Mouse (Mus musculus) intestine, postnatal 0 days (tissue): ENCODE measurements at regions not wholly inside any gene's neighbourhood (a gene's known extent, or its start where the extent isn't known, plus 50 kb on each side); places are given as distances from the start of the nearest gene placed in this dataset.

ENCODE experiments used
- ATAC-seq: fragments of 200-750 bp; cut with Nextera tagmentation; 2 replicates; pipeline ENCODE4 v1.8.0; 2017; ENCODE audit warnings: mild to moderate bottlenecking, moderate TSS enrichment, moderate library complexity
- H3K27ac ChIP-seq: fragments of 300-500 bp; sonication (generic); 2 replicates; pipeline ENCODE4 v1.5.1; 2014; ENCODE audit warnings: mild to moderate bottlenecking, low read depth, low read length, moderate library complexity
- H3K27me3 ChIP-seq: fragments of 300-500 bp; sonication (generic); replicated peaks from 2 replicates; pipeline ENCODE4 v1.6.1; 2014; ENCODE audit warnings: low read length, mixed read lengths; ENCODE audit not compliant: control insufficient read depth, insufficient read depth
- H3K36me3 ChIP-seq: fragments of 300-500 bp; sonication (generic); 2 replicates; pipeline ENCODE4 v1.6.1; 2014; ENCODE audit warnings: mild to moderate bottlenecking, moderate library complexity; ENCODE audit not compliant: control insufficient read depth, insufficient read depth
- H3K4me1 ChIP-seq: fragments of 300-500 bp; sonication (generic); replicated peaks from 2 replicates; pipeline ENCODE4 v1.6.1; 2014; ENCODE audit warnings: antibody characterized with exemption, low read length, mixed read lengths; ENCODE audit not compliant: control insufficient read depth, insufficient read depth
- H3K4me2 ChIP-seq: fragments of 300-500 bp; sonication (generic); replicated peaks from 2 replicates; pipeline ENCODE4 v1.6.1; 2014; ENCODE audit warnings: low read depth, mild to moderate bottlenecking, moderate library complexity
- H3K4me3 ChIP-seq: fragments of 300-500 bp; sonication (generic); 2 replicates; pipeline ENCODE4 v1.5.1; 2014; ENCODE audit warnings: low read depth, low read length
- H3K9ac ChIP-seq: fragments of 300-500 bp; sonication (generic); 2 replicates; pipeline ENCODE4 v1.6.1; 2014; ENCODE audit warnings: mild to moderate bottlenecking, low read depth, low read length
- H3K9me3 ChIP-seq: fragments of 300-500 bp; sonication (generic); 2 replicates; pipeline ENCODE4 v1.6.1; 2016; ENCODE audit warnings: mixed run types; ENCODE audit not compliant: control insufficient read depth
- CTCF ChIP-seq: sonication (generic); IDR thresholded peaks from 2 replicates; pipeline ENCODE4 v1.5.1; 2016; ENCODE audit warnings: low read depth, mild to moderate bottlenecking, control low read depth, antibody characterized with exemption, moderate library complexity
- WGBS: fragments of 180-500 bp; shearing (Covaris S2); extraction: QIAGEN DNeasy Blood & Tissue Kit; methylation state at CpG from one replicate; pipeline ENCODE4 v1.1.7; 2014; 5-methylcytosine and 5-hydroxymethylcytosine counted together

GRCm38 (mm10) chr15:90822306-90822705 lies 143.1 kb upstream of the Cpne8 start:
- no peak overlapping the region for H3K4me3 ChIP-seq
- H3K4me1 ChIP-seq = no peaks in the 10 kb centered on the region
- H3K9ac ChIP-seq = no peak overlapping the region
- no peak overlapping the region for H3K27ac ChIP-seq
- WGBS = 86% methylated on average over 6 of the region's 6 CpGs
- H3K27me3 ChIP-seq = no peaks in the 10 kb centered on the region
- H3K4me2 ChIP-seq = no peak overlapping the region
- H3K36me3 ChIP-seq = no peaks in the 10 kb centered on the region
- no peak for ATAC-seq
- H3K9me3 ChIP-seq = no peaks in the 10 kb centered on the region
- no peak for TF ChIP-seq CTCF

GRCm38 (mm10) chr15:90819949-90820655 lies 140.9 kb upstream of the Cpne8 start:
- no peak overlapping the region for H3K4me3 ChIP-seq
- no peaks in the 10 kb centered on the region for H3K36me3 ChIP-seq
- no peak overlapping the region for H3K9ac ChIP-seq
- ATAC-seq = no peak
- no peak overlapping the region for H3K4me2 ChIP-seq
- no peaks in the 10 kb centered on the region for H3K27me3 ChIP-seq
- 86% methylated on average over 14 of the region's 14 CpGs for WGBS
- no peak overlapping the region for H3K27ac ChIP-seq
- H3K9me3 ChIP-seq = no peaks in the 10 kb centered on the region
- TF ChIP-seq CTCF = no peak
- H3K4me1 ChIP-seq = no peaks in the 10 kb centered on the region

DNA sequence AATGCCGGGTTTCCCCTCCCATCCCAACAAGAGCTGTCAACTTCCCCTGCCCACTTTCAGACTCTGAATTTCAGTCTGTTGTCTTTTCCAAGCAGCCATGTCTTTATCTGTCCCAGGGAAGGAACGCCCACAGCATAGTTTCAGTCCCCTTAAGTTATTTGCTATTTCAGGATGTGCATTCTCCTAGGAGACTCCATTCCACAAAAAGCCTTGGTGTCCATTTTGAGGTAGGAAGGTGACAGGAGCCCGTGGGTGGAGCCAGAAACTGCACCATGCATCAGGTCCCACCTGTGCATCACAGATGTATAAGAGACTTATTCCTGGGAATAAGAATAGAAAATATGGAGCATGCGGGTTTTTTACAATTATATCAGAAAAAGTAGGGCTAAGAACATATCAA lies 138.9 kb upstream of the Cpne8 start:
- Histone ChIP-seq H3K4me3 (no peak overlapping the region), H3K9me3 (no peaks in the 10 kb centered on the region), H3K4me1 (no peaks in the 10 kb centered on the region), H3K9ac (no peak overlapping the region), H3K36me3 (no peaks in the 10 kb centered on the region), H3K27me3 (no peaks in the 10 kb centered on the region), H3K4me2 (no peak overlapping the region), H3K27ac (no peak overlapping the region)
- ATAC-seq = no peak
- whole genome bisulfite sequencing = 79% methylated on average over 4 of the region's 4 CpGs
- TF ChIP-seq CTCF = no peak

- no peak for TF ChIP-seq CTCF
- no peak overlapping the region for H3K4me2 ChIP-seq
- no peaks in the 10 kb centered on the region for H3K36me3 ChIP-seq
- ATAC-seq = no peak
- no peak overlapping the region for H3K9ac ChIP-seq
- H3K27me3 ChIP-seq = no peaks in the 10 kb centered on the region
- H3K9me3 ChIP-seq = no peaks in the 10 kb centered on the region
- no peaks in the 10 kb centered on the region for H3K4me1 ChIP-seq
- H3K27ac ChIP-seq = no peak overlapping the region
- 63% methylated on average over 5 of the region's 5 CpGs for WGBS
- no peak overlapping the region for H3K4me3 ChIP-seq
These were observed 134.7 kb upstream of the Cpne8 start for GRCm38 (mm10) chr15:90813907-90814306.

GRCm38 (mm10) chr15:90810341-90810740 lies 131.1 kb upstream of the Cpne8 start:
- no peak overlapping the region for H3K27ac ChIP-seq
- H3K27me3 ChIP-seq = no peaks in the 10 kb centered on the region
- H3K4me1 ChIP-seq = no peaks in the 10 kb centered on the region
- H3K4me3 ChIP-seq = no peak overlapping the region
- no peak overlapping the region for H3K9ac ChIP-seq
- H3K36me3 ChIP-seq = no peaks in the 10 kb centered on the region
- ATAC-seq = no peak
- WGBS = 30% methylated on average over 3 of the region's 3 CpGs
- no peak for TF ChIP-seq CTCF
- no peak overlapping the region for H3K4me2 ChIP-seq
- no peaks in the 10 kb centered on the region for H3K9me3 ChIP-seq

DNA sequence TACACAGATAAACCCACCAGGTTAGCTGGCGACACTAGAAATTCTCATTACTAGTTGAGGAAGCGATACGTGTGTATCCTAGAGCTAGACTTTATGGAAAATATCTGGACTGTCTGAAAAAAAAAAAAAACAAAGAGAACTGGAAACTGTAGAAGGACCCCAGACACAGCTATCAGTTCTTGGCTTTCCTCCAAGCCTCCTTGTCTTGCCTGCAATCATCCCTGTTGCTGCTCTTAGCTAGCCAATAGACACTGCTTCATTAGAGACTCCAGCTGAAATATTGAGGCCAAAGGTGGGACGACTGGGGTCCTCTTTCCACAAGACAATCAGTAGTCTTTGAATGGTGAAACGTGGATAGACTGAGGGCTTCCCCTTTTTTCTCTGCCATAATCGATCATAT lies 129.0 kb upstream of the Cpne8 start:
- no peak overlapping the region for H3K4me2 ChIP-seq
- TF ChIP-seq CTCF = no peak
- H3K27me3 ChIP-seq = no peaks in the 10 kb centered on the region
- WGBS = 75% methylated on average over 6 of the region's 6 CpGs
- H3K9ac ChIP-seq = no peak overlapping the region
- no peak overlapping the region for H3K27ac ChIP-seq
- H3K36me3 ChIP-seq = no peaks in the 10 kb centered on the region
- H3K4me1 ChIP-seq = no peaks in the 10 kb centered on the region
- ATAC-seq = no peak
- no peak overlapping the region for H3K4me3 ChIP-seq
- H3K9me3 ChIP-seq = no peaks in the 10 kb centered on the region

GRCm38 (mm10) chr15:90798056-90798455 lies 118.8 kb upstream of the Cpne8 start:
- no peak for ATAC-seq
- Histone ChIP-seq H3K9me3 (no peaks in the 10 kb centered on the region), H3K4me2 (no peak overlapping the region), H3K27me3 (no peaks in the 10 kb centered on the region), H3K9ac (no peak overlapping the region), H3K36me3 (no peaks in the 10 kb centered on the region), H3K4me3 (no peak overlapping the region), H3K4me1 (no peaks in the 10 kb centered on the region), H3K27ac (no peak overlapping the region)
- WGBS = 74% methylated on average over 8 of the region's 8 CpGs
- no peak for TF ChIP-seq CTCF
